Mouse (Mus musculus) testis, postnatal 14 days (tissue): Measurements from ENCODE around the gene Ldb1.
"Not testable (repeated sequence)": the region's sequence is repeated elsewhere in the genome, so short reads cannot be mapped to it uniquely, and the experiment has no call there.

Source experiments
- DNase-seq: peaks from one replicate; pipeline ENCODE4 v3.0.0; 2021; ENCODE audit warnings: low spot score

Ldb1 gene

GRCm38 (mm10) chr19:46028747-46029320 lies 16.2 kb downstream of the Ldb1 start:
- no peak for DNase-seq

- DNase-seq = no peak
These were observed 18.4 kb downstream of the Ldb1 start for GRCm38 (mm10) chr19:46026567-46026966.

- DNase-seq = no peak
These were observed 20.1 kb downstream of the Ldb1 start for GRCm38 (mm10) chr19:46024959-46025358.

- no peak for DNase-seq
These were observed 29.0 kb downstream of the Ldb1 start for GRCm38 (mm10) chr19:46016023-46016422.

- peak; percentile 81 for DNase-seq
These were observed 30.3 kb downstream of the Ldb1 start for GRCm38 (mm10) chr19:46014572-46015178.

GRCm38 (mm10) chr19:46005680-46006079 lies 39.3 kb downstream of the Ldb1 start:
- DNase-seq = no peak

- no peak for DNase-seq
These were observed 40.1 kb downstream of the Ldb1 start for GRCm38 (mm10) chr19:46004814-46005466.

GRCm38 (mm10) chr19:46003371-46004226 lies 41.4 kb downstream of the Ldb1 start, which contains the start of gene Hps6:
Gene Hps6, plus strand, starts transcription at chr19:46003508.
- DNase-seq = peak; percentile 86

- no peak for DNase-seq
These were observed 42.7 kb downstream of the Ldb1 start for GRCm38 (mm10) chr19:46002279-46002678.

GRCm38 (mm10) chr19:45999378-45999777 lies 45.6 kb downstream of the Ldb1 start:
- DNase-seq = no peak

- DNase-seq = no peak
These were observed 46.3 kb downstream of the Ldb1 start for GRCm38 (mm10) chr19:45998694-45999217.

GRCm38 (mm10) chr19:45997785-45998693 lies 47.0 kb downstream of the Ldb1 start, which contains the start of gene Armh3:
Gene Armh3, minus strand, starts transcription at chr19:45998488.
- DNase-seq = peak; percentile 93

- DNase-seq = no peak
These were observed 47.6 kb downstream of the Ldb1 start for GRCm38 (mm10) chr19:45997365-45997764.

- no peak for DNase-seq
These were observed 50.9 kb downstream of the Ldb1 start for GRCm38 (mm10) chr19:45993981-45994737.

GRCm38 (mm10) chr19:45993441-45993840 lies 51.6 kb downstream of the Ldb1 start:
- not testable (repeated sequence) for DNase-seq

- DNase-seq = no peak
These were observed 53.8 kb downstream of the Ldb1 start for GRCm38 (mm10) chr19:45991171-45991570.

GRCm38 (mm10) chr19:45988238-45988637 lies 56.8 kb downstream of the Ldb1 start:
- no peak for DNase-seq

GRCm38 (mm10) chr19:45984379-45984778 lies 60.6 kb downstream of the Ldb1 start:
- DNase-seq = no peak
